Mouse (Mus musculus) spleen, adult 2 months (tissue): ENCODE results near the gene Cdc42bpa. TPM values are rescaled to one million over a fixed set of nuclear protein-coding genes. Genes with fewer than 3 reads are reported as not detected.

Experiments
- DNase-seq, 2 experiments: peaks; one replicate each; pipeline versions ENCODE4 v3.0.0 to v3.0.0-alpha.2; 2012 to 2021; ENCODE audit warnings: low spot score in 2 of 2, low read depth in 1 of 2
- H3K27ac ChIP-seq: fragments of 200-500 bp; 2 replicates; pipeline ENCODE4 v1.5.1; 2012; ENCODE audit warnings: low read length, inconsistent platforms; ENCODE audit not compliant: insufficient read depth
- H3K27me3 ChIP-seq: fragments of 200-500 bp; 2 replicates; pipeline ENCODE4 v1.6.1; 2012; ENCODE audit warnings: mild to moderate bottlenecking, moderate library complexity, low read length, inconsistent platforms; ENCODE audit not compliant: control insufficient read depth, insufficient read depth
- H3K36me3 ChIP-seq: fragments of 200-500 bp; 2 replicates; pipeline ENCODE4 v1.6.1; 2012; ENCODE audit warnings: mild to moderate bottlenecking, low read length, inconsistent platforms; ENCODE audit not compliant: control insufficient read depth, insufficient read depth
- H3K4me1 ChIP-seq: fragments of 200-500 bp; 2 replicates; pipeline ENCODE4 v1.6.1; 2011; ENCODE audit warnings: inconsistent platforms; ENCODE audit not compliant: control insufficient read depth, insufficient read depth, insufficient read length
- H3K4me3 ChIP-seq: fragments of 200-500 bp; 2 replicates; pipeline ENCODE4 v1.5.1; 2011; ENCODE audit warnings: mild to moderate bottlenecking, inconsistent platforms; ENCODE audit not compliant: insufficient read depth, insufficient read length; ENCODE audit errors: extremely low read depth
- CTCF ChIP-seq: fragments of 200-500 bp; IDR thresholded peaks from 2 replicates; pipeline ENCODE4 v1.5.1; 2011; ENCODE audit warnings: mild to moderate bottlenecking, inconsistent platforms; ENCODE audit not compliant: insufficient read depth, insufficient read length, insufficient replicate concordance; ENCODE audit errors: extremely low read depth
- POLR2A ChIP-seq: fragments of 200-500 bp; IDR thresholded peaks from 2 replicates; pipeline ENCODE4 v1.6.1; 2011; ENCODE audit warnings: low read depth, low read length, inconsistent platforms
- WGBS: fragments of 180-500 bp; shearing (Covaris S2); methylation state at CpG from one replicate; pipeline ENCODE4 v1.1.7; 2018; 5-methylcytosine and 5-hydroxymethylcytosine counted together
- polyA plus RNA-seq: library from polyadenylated mRNA; depleted of rRNA; stranded (reverse); fragments of >200 nt; gene quantifications from 2 replicates; pipeline ENCODE4 v1.2.3, GENCODE M21; 2012

The Cdc42bpa gene
- polyA plus RNA-seq, 1 experiment: 2.8 TPM

GRCm38 (mm10) chr1:179926240-179926639 lies 34.0 kb upstream of the Cdc42bpa start:
- H3K36me3 ChIP-seq: no peaks in the 10 kb centered on the region
- no peak overlapping the region for H3K27ac ChIP-seq
- H3K27me3 ChIP-seq: no peaks in the 10 kb centered on the region
- no peak overlapping the region for H3K4me3 ChIP-seq
- WGBS: 90% methylated on average over 6 of the region's 6 CpGs
- no peak for DNase-seq
- no peak for TF ChIP-seq CTCF
- no peak for TF ChIP-seq POLR2A
- no peaks in the 10 kb centered on the region for H3K4me1 ChIP-seq

DNA sequence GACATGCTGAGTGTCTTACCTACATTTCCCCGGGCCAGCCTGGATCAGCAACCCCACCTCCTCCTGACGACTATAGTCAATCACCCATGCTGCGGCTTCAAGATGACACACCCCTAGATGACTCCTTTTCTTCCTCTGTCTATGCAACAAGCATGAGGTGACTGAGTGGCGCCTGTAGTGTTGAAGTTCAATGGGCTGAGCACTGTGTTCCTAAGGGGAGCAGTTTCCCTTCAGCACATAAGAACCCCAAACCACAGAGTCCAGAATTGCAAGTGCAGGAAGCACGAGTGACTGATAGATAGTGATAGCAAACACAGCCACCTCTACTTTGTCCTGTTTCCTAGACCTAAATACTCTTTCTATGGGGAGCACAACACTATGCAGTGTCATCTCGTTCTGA lies 33.2 kb upstream of the Cdc42bpa start:
- H3K4me3 ChIP-seq: no peak overlapping the region
- H3K27me3 ChIP-seq: no peaks in the 10 kb centered on the region
- no peak overlapping the region for H3K27ac ChIP-seq
- no peaks in the 10 kb centered on the region for H3K36me3 ChIP-seq
- 62% methylated on average over 6 of the region's 6 CpGs for WGBS
- no peak for TF ChIP-seq POLR2A
- no peak for TF ChIP-seq CTCF
- H3K4me1 ChIP-seq: no peaks in the 10 kb centered on the region
- no peak for DNase-seq

DNA sequence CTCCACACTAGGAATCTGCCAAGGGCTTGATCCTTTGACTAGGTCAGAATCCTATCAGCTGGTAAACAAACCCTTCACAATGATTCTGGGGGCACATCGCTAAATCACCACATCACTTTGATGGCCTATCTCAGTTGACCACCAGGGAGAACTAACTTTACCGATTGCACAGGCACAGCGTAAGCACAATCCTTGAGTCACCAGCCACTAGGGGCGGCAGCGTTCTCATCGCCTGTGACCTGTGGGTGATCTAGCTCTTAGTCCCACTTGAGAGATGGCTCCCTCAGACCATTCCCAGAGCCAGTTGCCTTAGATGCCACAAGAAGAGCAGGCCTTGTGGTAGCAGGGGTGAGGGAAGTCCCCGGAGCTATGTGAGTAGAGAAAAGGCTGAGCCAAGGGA lies 31.4 kb upstream of the Cdc42bpa start:
- no peak overlapping the region for H3K27ac ChIP-seq
- H3K4me3 ChIP-seq: no peak overlapping the region
- no peaks in the 10 kb centered on the region for H3K36me3 ChIP-seq
- no peak for DNase-seq
- no peak for TF ChIP-seq POLR2A
- no peak for TF ChIP-seq CTCF
- H3K27me3 ChIP-seq: no peaks in the 10 kb centered on the region
- H3K4me1 ChIP-seq: no peaks in the 10 kb centered on the region
- WGBS: 76% methylated on average over 7 of the region's 7 CpGs

DNA sequence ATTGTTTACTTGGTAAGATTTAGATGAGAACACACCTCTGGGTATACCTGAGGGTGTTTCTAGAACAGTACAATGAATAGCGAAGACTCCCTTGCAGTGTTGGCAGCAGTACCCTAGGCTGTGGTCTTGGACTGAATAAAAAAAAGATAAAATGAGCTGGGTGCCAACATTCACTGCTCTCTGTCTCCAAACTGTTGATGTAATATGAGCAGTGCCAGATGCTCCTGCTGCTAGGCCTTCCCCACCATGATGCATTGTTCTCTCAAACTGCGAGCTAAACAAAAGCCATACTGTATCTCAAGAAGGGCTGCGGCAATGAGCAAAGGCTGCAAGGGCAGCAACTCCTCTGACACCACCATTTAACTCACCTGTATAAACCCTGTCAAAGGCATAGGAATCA lies 29.0 kb upstream of the Cdc42bpa start:
- Histone ChIP-seq H3K4me1 (no peaks in the 10 kb centered on the region), H3K36me3 (no peaks in the 10 kb centered on the region), H3K27ac (no peak overlapping the region), H3K4me3 (no peak overlapping the region), H3K27me3 (no peaks in the 10 kb centered on the region)
- TF ChIP-seq POLR2A: no peak
- no peak for TF ChIP-seq CTCF
- WGBS: 91% methylated on average over 3 of the region's 3 CpGs
- no peak for DNase-seq

DNA sequence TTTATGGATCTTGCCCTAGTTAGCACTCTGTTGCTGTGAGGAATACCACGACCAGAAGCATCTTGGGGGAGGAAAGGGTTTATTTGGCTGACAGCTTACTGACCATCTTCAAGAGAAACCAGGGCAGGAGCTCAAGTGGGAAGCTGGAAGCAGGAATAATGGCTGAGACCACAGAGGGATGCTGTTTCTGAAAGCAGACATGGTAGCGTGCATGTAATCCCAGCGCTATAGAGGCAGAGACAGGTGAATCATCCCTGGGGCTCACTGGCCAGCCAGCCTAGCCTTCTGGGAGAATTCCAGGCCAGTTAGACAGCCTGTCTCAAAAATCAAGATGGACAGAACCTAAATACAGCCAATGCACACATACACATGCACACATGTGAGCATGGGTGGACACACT lies 26.2 kb upstream of the Cdc42bpa start:
- 85% methylated on average over 3 of the region's 3 CpGs for WGBS

DNA sequence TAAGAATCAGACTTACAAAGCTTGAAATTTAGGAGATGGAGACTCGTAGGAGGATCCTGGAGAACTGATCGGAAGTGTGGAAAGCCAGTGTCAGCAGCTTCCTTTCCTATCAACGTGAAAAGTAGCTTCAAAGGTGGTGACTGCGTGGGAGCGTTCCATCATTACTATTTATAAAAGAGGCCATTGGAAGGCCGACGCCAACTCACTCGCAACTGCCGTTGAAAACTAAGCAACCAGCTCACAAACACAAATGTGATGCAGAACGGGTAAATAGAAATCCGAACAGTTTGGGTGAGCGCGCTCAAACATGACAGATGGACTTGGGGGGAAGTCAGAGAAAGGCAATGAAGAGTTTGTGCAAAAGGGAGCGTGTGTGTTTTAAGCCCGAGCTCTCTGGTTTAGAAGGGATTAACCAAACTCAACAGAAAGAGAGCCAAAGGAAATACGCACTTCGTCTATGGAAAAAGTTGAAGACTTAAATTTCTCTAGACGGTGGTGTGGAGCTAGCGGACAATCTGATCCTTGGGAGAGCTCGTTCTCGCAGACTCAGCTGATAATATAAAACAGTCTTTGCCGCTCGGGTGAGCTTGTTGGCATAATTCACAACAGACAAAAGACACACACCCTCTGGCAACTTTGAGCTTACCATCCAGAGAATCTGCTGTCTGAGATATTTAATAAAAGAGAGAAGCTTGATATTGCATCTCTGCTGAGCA lies 20.0 kb upstream of the Cdc42bpa start:
- DNase-seq: no peak
- TF ChIP-seq CTCF: no peak
- no peak for TF ChIP-seq POLR2A
- H3K27ac ChIP-seq: no peak overlapping the region
- H3K36me3 ChIP-seq: no peaks in the 10 kb centered on the region
- H3K4me3 ChIP-seq: no peak overlapping the region
- no peaks in the 10 kb centered on the region for H3K4me1 ChIP-seq
- 91% methylated on average over 23 of the region's 23 CpGs for WGBS
- H3K27me3 ChIP-seq: no peaks in the 10 kb centered on the region

More for the DNA sequence above, 26.2 kb upstream of the Cdc42bpa start:
- H3K36me3 ChIP-seq: no peaks in the 10 kb centered on the region
- no peak for DNase-seq
- H3K4me3 ChIP-seq: no peak overlapping the region
- TF ChIP-seq POLR2A: no peak
- TF ChIP-seq CTCF: no peak
- no peaks in the 10 kb centered on the region for H3K27me3 ChIP-seq
- no peak overlapping the region for H3K27ac ChIP-seq
- H3K4me1 ChIP-seq: no peaks in the 10 kb centered on the region

- Histone ChIP-seq H3K4me1 (no peaks in the 10 kb centered on the region), H3K27ac (no peak overlapping the region), H3K4me3 (no peak overlapping the region), H3K36me3 (no peaks in the 10 kb centered on the region), H3K27me3 (no peaks in the 10 kb centered on the region)
- WGBS: 92% methylated on average over 14 of the region's 14 CpGs
- no peak for DNase-seq
- TF ChIP-seq CTCF (no peak), POLR2A (no peak)
Observed at GRCm38 (mm10) chr1:179940787-179941352, 19.4 kb upstream of the Cdc42bpa start.
